Mouse (Mus musculus) c-Kit-positive CD71-positive TER-119-positive erythroid progenitor cells, embryonic 14.5 days (primary cell): ENCODE measurements around the gene Cpm.

Source experiments
- DNase-seq: peaks from one replicate; pipeline ENCODE4 v3.0.0-alpha.2; 2013; ENCODE audit warnings: low spot score

Gene Cpm

DNA sequence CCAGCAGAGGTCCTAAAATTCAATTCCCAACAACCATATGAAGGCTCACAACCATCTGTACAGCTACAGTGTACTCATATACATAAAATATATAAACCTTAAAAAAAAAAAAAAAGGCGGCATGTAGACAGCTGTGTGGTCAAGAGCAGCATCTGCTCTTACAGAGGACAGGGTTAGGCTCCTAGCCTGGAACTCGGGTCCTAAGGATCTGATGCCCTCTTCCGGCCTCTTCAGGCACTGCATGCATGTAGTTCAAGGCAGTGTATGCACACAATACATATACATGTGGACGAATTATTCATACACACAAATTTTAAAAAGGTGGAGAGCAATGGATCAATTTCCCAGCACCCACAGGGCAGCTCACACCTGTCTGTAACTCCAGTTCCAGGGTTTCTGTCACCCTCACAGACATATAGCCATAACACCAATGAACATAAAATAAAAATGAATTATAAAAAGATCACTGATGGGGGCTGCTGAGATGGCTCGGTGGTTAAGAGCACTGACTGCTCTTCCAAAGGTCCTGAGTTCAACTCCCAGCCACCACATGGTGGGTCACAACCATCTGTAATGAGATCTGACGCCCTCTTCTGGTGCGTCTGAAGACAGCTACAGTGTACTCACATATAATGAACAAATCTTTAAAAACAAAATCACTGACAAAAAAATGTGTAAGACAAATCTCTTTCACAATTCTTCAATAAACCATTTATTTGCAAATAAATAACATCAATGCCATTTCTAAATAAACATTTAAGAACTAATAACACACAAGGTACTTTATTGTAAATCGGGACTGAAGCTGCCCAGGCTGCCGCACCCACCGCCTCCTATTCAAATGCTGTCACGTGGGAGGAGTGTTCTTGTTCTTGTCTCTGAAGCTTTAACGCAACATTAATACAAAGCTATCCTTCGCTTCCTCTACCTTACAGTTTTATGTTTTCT is 59.2 kb downstream of the Cpm start:
- DNase-seq = peak; percentile 35

DNA sequence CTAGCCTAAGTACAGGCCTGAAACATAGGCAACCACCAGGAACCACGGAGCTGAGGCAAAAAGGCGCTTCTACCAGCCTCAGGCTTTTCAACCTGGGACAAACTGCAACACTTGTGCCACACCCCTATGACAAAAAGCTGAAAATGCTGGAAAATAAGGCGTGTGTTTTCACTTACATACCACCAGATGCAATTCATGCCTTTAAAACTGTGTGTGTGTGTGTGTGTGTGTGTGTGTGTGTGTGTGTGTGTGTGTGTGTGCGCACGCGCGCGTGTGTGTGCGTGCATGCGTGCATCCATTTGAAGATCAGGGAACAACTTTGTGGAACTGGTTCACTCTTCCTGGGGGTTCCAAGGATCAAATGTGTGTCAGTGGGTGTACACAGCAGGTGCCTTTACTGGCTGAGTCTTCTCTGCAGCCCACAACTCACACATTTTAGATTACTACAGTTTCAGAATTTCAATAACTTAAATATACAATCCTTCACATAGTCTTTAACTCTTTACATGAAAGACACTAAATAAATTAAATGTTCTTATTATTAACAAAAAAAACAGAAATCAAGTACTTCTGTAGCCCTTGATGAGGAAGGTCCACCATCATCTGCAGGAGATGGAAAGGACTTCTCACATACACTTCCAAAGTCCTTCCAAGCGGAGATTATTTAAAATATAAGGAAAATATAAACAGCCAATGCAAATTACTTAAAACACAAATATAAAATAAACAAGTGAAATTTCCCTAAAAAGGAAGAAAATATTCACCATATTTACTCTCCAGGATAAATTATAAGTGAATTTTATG is 60.2 kb downstream of the Cpm start:
- DNase-seq = no peak

DNA sequence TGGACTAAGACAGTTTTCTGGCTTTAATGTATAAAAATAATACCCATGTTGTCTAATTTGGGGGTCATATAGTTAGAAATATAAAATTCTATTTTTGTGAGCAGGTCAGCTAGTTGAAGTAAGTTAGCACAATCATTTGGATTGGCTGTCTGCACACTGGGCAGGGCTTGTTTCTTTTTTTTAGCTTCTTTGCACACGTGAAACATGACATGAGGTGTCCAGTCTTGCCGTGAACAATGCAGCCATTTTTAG is 60.7 kb downstream of the Cpm start:
- DNase-seq = no peak

DNA sequence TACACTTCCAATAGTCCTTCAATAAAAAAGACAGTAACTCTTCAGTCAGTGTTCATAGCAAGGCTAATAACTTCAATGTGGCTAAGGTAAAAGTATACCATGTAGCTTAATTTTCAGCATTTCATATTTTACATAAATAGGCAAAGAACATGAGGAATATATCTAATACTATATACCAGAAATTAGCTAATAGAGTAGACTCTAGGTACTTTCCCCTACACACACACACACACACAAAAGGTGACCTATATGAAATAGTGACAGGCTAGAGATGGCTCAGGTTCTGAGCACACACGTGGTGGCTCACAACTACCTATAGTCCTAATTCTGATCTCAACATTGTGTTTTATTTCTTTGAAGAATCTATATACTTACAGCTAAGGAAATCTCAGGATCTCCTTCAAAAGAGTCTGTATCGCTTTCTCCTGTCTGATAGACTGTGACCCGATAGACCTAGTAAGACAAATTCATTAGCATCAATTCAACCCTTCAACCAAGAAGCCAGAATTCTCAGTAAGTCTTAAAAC is 61.5 kb downstream of the Cpm start:
- DNase-seq = no peak

DNA sequence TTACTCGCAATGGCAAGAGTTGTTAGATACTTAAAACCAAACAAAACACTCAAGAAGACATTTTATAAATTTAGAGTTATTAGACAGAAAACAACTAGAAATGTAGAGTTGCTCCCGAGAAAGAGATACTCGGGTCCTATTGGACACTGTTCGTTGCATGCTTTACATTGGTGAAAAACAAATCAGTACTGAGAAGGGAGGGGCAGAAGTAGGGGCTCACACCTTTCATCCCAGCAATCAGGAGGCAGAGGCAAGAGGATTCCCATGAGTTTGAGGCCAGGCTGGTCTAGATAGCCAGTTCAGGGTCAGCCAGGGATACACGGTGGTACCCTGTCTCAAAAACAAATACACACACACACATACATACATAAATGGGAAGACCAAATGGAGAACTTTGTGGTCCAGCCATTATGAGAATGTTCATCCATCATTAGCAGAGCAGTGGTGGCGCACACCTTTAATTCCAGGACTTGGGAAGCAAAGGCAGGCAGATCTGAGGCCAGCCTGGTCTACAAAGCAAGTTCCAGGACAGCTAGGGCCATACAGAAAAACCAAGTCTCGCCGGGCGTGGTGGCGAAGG is 62.2 kb downstream of the Cpm start:
- no peak for DNase-seq

DNA sequence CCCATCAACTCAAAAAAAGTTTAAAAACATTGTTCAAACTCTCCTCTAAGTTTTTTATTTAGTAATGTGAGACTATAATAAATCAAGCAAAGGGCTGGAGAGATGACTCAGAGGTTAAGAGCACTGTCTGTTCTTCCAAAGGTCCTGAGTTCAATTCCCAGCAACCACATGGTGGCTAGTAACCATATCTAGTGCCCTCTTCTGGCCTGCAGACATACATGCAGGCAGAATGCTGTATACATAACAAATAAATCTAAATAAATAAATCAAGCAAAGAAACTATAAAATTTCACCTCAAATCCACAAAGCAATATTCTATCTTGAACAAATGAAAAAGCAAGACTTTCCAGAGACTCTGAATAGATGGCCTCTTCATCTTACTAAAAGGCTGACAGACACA is 62.9 kb downstream of the Cpm start:
- no peak for DNase-seq

DNA sequence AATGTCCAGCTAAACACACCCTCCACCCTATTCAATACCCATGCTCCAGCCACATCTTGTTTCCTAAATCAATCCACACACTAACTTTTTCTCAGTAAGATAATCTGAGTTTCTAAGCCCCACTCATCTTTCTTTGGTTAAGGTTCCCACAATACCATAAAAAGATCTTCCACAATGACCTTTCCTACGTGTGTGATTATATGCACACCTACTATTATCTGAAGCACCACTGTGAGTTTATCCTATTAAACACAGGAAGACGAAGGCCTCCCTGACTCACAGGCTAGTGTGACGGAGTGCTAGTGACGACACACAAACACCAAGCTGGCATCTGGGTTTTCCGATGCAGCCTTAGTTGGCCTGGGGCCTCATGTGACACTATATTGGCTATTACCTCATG is 63.7 kb downstream of the Cpm start:
- DNase-seq = no peak

DNA sequence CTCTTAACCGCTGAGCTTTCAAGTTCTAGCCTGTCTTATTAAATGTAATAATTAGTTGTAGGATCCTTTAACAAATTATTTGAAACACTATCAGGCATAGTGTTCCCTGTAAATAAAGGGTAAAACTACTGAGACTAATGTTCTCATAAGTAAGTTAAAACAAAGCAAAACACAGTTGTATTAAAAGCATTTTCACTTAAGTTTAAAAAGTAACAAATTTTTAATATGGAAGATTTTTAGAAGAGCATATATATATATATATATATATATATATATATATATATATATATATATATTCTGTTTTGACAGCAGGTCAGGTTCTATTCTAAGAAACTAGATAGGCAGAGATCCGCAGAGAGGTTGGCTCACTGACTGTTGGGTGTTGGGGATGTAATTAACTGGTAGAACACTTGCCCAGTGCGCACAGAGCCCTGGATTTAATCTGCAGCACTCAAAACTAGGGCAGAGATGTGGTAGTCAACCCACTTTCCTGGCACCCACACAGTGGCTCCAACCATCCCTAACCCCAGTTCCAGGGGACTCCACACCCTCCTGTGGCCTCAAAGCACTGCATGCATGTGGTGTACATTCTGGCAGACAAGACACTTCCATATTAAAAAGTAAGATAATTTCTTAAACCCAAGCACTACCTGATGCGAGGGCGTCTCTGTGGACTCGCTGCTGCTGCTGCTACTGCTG is 65.1 kb downstream of the Cpm start:
- no peak for DNase-seq

DNA sequence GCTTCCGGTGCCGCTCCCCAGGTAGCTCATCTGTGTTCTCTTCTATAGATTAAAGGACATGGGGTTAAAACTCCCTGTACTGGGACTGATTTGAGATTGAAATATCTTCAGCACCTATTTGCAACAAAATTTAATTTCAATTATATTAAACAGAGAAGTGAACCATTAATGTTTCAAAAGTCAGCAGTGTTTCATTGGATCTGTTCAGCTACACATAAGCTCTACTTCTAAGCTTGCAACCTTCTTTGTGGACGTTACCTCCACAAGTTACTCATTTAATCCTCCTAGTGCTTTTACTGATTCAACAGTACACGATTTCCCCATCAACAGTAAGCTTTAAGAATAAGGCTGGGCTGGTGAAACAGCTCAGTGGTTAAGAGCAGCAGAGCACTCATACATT is 65.7 kb downstream of the Cpm start:
- DNase-seq = no peak

DNA sequence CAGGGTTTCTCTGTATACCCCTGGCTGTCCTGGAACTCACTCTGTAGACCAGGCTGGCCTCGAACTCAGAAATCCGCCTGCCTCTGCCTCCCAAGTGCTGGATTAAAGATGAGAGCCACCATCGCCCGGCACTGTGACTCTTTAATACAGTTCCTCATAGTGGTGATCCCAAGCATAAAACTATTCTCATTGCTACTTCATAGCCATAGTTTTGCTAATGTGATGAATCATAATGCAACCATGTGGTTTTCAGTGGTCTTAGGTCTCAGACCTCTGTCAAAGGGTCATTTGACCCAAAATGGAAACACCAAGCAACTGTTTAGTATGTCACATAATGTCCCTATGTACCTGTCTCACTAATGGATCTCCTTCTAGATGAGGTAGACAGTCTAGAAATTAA is 66.3 kb downstream of the Cpm start:
- no peak for DNase-seq

DNA sequence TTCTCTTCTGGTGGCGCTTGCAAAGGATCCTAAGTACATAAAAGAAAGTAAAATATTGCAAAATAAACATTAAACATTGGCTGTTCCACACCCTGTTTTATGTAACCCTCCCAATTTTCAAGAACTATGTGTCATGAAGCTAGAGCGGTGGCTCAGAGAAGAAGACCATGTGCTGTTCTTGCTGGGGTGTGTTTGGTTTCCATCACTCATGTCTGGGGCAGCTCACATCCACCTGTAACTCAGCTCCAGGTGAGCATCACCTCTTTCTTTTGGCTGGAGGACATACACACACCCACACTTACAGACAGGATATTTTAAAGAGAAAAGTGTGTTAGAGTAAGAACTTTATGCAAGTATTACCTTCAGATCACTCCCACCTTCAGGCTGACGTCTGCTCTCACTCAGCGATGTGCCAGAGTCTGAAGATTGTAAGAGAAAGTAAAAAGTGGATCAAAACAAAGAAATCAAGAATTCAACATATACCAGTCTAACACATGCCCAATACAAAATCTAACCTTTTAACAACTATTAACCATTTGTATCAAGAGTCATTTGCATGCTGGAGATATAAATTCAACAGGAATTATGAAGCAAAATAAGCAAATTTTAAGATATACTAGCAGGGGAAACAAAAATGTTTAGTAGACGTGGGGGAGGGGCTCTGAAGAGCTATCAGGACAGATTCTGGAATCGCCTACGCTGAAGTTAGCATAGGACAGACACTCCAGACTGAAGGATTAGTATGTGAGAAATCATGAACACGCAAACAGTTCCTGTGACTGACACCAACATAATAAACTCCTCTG is 66.9 kb downstream of the Cpm start:
- DNase-seq = no peak

DNA sequence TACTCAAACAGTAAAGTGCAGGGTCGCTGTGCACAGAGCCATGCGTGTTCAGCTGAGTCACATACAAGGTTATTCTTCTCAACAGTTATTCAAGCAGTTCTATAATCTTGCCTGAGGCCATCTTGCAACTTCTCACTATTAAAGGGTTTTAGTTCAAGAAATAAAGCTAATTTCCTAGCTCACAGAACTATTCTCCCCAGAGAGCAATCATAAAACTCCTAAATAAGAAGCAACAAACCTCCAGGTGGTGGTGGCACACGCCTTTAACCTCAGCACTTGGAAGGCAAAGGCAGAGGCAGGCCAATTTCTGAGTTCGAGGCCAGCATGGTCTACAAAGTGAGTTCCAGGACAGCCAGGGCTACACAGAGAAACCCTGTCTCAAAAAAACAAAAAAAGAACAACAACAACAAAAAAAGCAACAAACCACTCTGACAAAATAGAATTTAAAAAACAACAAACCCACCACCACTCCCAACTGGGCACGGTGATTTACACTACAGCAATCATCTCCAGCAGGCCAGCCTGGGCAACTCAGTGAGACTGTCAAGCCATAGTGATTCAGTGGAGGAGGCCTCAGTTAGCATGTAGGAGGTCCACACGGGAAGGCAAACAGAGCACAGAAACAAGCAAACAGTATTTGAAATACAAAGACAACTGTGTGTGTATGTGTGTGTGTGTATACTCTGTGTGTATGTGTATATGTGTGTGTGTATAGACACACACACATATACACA is 67.7 kb downstream of the Cpm start:
- DNase-seq = no peak

DNA sequence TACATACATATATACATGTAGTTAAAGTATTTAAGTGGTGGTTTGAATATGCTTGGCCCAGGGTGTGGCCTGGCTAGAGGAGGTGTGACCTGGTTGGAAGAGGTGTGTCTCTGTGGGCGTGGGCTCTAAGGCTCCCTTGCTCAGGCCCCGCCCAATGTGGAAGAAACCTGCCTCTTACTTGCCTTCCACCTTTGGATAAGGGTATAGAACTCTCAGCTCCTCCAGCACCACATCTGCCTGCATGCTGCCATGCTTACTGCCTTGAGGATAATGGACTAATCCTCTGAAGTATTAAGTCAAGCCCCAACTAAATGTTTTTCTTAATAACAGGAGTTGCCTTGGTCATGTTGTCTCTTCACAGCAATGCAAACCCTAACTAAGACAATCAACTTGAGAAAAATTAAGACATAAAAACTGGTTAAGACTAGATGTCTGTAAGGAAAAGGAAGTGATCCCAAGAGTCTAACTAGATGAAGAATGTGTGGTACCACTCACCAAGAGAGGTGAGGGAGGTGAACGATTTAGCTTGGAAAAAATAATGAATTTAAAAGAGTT is 68.3 kb downstream of the Cpm start:
- DNase-seq = no peak

DNA sequence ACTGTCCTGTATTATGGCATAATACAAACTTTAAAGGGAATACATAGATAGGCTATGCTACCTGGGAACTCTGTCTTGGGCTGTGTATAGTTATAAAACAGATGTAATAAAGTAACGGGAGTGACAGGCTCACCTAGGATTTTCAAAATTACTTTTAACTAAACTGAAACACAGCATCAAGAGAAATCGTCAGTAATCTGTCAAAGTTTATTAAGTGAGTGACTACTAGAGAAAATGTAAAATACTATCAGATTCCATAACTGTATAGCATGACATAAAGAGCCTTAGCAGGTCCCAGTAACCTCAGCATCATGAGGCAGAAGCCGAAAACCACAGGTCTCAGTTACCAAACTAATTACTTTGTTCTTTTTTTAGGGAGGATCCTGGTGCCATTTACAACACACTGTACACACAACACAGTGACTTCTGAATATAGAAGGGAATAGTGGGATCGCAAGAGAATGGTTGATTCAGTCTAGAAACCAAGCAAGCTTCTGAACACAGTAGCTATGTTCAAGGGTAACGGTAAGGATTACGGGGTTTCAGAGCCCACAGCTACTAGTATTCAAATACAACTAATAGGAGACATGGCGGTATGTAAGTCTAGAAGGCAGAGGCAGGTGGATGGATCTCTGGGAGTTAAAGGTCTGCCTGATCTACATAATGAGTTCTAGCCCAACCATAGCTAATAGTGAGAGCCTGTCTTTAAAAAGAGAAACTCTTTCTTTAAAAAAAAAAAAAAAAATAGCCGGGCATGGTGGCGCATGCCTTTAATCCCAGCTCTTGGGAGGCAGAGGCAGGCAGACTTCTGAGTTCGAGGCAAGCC is 69.2 kb downstream of the Cpm start:
- no peak for DNase-seq

DNA sequence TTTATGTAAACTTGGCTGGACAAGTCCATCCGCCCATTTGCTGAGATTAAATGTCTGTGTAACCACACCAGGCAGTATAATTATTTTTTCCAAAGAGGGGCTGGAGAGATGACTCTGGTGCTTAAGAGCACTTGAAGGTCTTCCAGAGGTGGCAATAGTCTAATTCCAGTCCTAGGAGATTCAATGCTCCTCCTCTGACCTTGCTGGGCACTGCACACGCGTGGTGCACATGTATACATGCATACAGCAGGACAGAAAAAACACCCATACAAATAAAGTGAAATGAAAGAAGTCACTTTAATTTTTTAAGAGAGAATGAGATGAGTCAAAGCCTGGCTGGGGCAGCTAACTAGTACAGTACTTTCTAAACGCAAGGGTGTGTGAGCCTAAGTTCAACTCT is 70.6 kb downstream of the Cpm start:
- no peak for DNase-seq

DNA sequence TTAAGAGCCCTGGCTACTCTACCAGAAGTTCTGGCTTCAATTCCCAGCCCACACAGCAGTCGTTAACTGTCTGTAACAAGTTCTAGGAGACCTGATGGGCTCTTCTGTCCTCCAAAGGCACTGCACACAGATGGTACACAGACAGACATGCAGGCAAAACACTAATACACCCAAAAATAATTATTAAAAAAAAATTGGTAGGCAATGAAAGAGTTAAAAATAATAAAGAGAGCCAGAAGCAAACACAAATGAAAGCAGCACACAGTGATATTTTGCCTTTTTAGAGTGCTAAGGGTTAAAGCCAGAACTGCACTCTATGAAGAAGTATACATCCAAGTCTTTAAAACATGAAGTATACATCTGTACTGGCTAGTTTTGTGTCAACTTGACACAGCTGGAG is 71.2 kb downstream of the Cpm start:
- DNase-seq = no peak

DNA sequence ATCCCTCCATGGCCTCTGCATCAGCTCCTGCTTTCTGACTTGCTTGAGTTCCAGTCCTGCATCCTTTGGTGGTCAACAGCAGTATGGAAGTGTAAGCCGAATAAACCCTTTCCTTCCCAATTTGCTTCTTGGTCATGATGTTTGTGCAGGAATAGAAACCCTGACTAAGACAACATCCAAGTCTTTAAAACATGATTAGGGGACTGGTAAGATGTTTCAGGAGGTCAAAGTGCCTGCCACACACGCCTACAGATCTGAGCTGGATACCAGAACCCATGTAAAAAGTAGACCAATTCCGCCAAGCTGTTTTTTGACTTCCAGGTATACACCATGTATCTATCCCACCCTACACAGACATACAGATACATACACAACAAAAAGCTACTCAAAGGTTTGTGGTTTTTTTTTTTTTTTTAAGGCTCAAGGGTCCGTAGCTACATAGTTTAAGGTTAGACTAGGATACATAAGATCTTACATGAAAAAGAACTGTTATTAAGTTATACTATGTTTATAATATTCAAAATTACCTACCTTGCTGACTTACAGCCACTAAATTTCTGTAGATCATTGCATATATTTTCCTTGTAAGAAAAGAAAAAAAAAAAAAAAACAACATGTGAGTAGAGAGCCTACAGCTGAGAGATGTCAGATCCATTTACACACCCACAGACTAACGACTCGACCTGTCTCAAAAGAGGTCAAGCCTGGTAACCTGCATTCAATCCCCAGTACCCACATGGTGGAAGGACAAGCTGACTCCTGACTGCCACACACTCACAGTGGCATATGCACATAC is 71.9 kb downstream of the Cpm start:
- DNase-seq = no peak

DNA sequence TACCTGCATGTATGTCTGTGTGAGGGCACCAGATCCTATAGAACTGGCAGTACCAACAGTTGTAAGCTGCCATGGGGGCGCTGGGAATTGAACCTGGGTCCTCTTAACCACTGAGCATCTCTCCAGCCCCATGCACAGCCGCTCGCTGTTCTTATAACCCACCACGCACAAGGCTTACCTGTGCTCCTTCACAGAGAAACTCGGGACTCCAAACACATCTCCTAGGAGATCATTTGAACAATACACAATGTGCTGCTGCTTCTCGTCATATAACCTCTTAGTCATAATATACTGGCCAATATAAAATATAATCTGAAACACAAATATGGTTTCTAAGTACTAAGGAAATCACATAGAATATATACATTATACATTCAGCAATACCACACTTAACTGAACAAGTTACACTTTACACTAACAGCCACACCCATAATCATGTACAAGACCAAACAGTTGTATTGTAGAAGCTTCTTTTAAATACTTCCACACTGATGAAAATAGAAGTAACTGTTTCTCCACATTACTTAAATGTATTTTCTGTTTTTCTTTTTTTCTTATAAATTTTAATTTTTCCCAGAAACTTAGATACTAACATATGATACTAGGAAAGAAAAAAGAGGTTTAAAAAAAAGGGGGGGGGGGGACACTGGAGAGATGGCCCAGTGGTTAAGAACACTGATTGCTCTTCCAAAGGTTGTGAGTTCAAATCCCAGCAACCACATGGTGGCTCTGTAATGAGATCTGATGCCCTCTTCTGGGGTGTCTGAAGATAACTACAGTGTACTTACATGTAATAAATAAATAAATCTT is 72.9 kb downstream of the Cpm start:
- DNase-seq = no peak
